Mouse (Mus musculus): ENCODE data around the gene Zcchc18.
A peak's percentile ranks its signal among the peaks of the same experiment; 100 is the strongest.

GRCm38 (mm10) chrX:136959688-136960087 lies 33.3 kb upstream of the Zcchc18 start:
- TF ChIP-seq POLR2A (IDR thresholded peaks at IDR 0.05; ENCODE audit: low read depth, low read length) (no peak), CTCF (IDR thresholded peaks at IDR 0.05; ENCODE audit: extremely low read depth, insufficient read length, insufficient replicate concordance, low read depth, low read length) (peak; percentile 21; the same call in 1 of the 2 replicates)

Data from small intestine, adult 2 months (tissue).